Mouse (Mus musculus): ENCODE data around the gene Cds2. TPM values are rescaled to one million over a fixed set of nuclear protein-coding genes. Genes with fewer than 3 reads are reported as not detected.

The Cds2 gene
- total RNA-seq, 2 experiments from 2014 or later, result 262 to 266 TPM

DNA sequence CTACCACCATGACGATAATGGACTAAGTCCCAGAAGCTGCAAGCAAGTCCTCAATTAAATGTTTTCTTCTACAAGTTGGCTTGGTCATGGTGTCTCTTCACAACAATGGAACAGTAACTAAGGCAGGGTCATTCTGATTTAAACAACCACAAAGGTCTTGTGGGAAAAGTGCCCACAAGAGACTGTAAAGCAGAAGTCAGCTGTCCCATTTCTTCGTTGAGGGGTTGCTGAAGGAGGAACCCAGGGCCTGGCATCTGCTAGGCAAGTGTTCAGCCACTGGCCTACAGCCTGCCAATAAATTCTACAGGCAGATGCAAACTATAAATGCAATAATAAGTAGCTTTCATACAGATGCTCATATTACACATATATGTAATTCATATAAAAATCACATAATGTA is 74.3 kb downstream of the Cds2 start:
- intact Hi-C loops (cut with DNase I), result no loop called here
- TF ChIP-seq CTCF (IDR thresholded peaks at IDR 0.05), result no peak
- no peak overlapping the region for H3K27ac ChIP-seq
- DNase-seq (ENCODE audit: extremely low spot score in 1 of 2, low spot score in 2 of 2), result no peak
- no peak overlapping the region for H3K4me3 ChIP-seq

GRCm38 (mm10) chr2:132340350-132340749 is 77.4 kb downstream of the Cds2 start:
- H3K4me3 ChIP-seq, result no peak overlapping the region
- no peak overlapping the region for H3K27ac ChIP-seq
- DNase-seq (ENCODE audit: extremely low spot score in 1 of 2, low spot score in 2 of 2), result no peak
- intact Hi-C loops (cut with DNase I), result no loop called here
- no peak for TF ChIP-seq CTCF (IDR thresholded peaks at IDR 0.05)

DNA sequence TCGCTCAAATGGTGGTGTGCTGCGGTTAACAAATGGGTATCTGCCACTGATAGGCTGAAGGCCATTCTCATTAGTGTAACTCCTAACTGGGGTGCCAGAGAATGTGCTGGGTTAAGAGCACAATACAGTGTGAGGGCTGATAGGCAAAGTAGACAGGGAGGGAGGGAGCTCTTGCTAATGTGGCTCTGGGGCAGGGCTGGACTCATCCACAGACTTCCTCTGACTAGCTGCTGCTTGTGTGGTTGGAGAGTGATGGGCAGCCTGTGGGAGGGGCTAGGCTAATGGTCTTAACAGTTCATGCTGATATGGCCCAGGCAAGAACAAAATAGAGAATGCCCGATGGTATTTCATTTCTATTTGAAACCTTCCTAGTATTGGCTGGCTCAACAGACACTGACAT is 78.3 kb downstream of the Cds2 start:
- DNase-seq (ENCODE audit: extremely low spot score in 1 of 2, low spot score in 2 of 2), result no peak
- Histone ChIP-seq H3K27ac (no peak overlapping the region), H3K4me3 (no peak overlapping the region)
- no peak for TF ChIP-seq CTCF (IDR thresholded peaks at IDR 0.05)
- intact Hi-C loops (cut with DNase I), result no loop called here

DNA sequence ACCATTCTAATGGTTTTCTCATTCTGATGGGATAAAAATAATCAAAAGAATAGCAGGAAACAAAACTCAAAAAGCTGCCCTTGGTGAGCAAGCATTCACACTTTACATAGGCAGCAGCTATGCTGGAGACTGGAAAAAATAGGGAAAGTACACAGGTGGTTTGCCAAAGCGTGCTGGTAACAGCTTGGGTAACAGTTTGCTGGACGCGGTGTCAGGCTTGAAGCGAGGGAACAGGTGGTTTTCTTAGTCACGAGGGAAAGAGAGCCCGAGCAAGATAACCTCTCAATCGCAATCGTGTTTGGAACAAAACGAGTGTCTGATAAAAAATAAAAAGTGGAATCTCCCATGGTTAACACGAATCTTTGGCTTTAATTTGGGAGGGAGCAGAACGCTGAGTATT is 80.9 kb downstream of the Cds2 start:
- no peak for DNase-seq (ENCODE audit: extremely low spot score in 1 of 2, low spot score in 2 of 2)
- Histone ChIP-seq H3K27ac (no peak overlapping the region), H3K4me3 (no peak overlapping the region)
- intact Hi-C loops (cut with DNase I), result no loop called here
- no peak for TF ChIP-seq CTCF (IDR thresholded peaks at IDR 0.05)

Other genes starting within 250 kb of the Cds2 start
- gene Rassf2, start 232.9 kb upstream of the Cds2 start, total RNA-seq (2021), result 10 to 100 TPM; 39.2 to 41.2 TPM
- gene Slc23a2, start 118.0 kb upstream of the Cds2 start, total RNA-seq (2021), result 100 to 1,000 TPM; 142 to 162 TPM
- 10 to 100 TPM; 30.4 to 30.7 TPM for gene Tmem230, start 15.3 kb upstream of the Cds2 start, total RNA-seq (2021)
- 10 to 100 TPM; 44.5 to 49.6 TPM for gene Pcna, start 9.8 kb upstream of the Cds2 start, total RNA-seq (2021)
- gene Prokr2, start 122.3 kb downstream of the Cds2 start, total RNA-seq (2021), result 1 to 10 TPM; 2.3 to 2.4 TPM

Measured in left cerebral cortex, adult 2 months (tissue).